Mouse (Mus musculus) cerebellum, adult 2 months (tissue): ENCODE measurements around the gene Atp8a1. TPM values are rescaled to one million over a fixed set of nuclear protein-coding genes. Genes with fewer than 3 reads are reported as not detected.

ENCODE experiments used
- DNase-seq, 2 experiments: peaks; one replicate each; pipeline ENCODE4 v3.0.0; 2021
- H3K27ac ChIP-seq: fragments of 200-500 bp; 2 replicates; pipeline ENCODE4 v1.5.1; 2012; ENCODE audit warnings: low read length, control low read depth, inconsistent platforms; ENCODE audit not compliant: insufficient read depth
- H3K27me3 ChIP-seq: fragments of 200-500 bp; 2 replicates; pipeline ENCODE4 v1.6.1; 2012; ENCODE audit warnings: inconsistent platforms, mild to moderate bottlenecking, low read length, moderate library complexity; ENCODE audit not compliant: control insufficient read depth, insufficient read depth
- H3K4me1 ChIP-seq: fragments of 200-500 bp; 2 replicates; pipeline ENCODE4 v1.6.1; 2011; ENCODE audit warnings: low read length; ENCODE audit not compliant: control insufficient read depth, insufficient read depth
- H3K4me3 ChIP-seq: fragments of 200-500 bp; replicated peaks from 2 replicates; pipeline ENCODE3; 2011; ENCODE audit warnings: mild to moderate bottlenecking, low read depth, low read length, control low read depth; ENCODE audit not compliant: insufficient read depth
- CTCF ChIP-seq: fragments of 200-500 bp; IDR thresholded peaks from 2 replicates; pipeline ENCODE4 v1.5.1; 2011; ENCODE audit warnings: low read depth, mild to moderate bottlenecking, control low read depth, low read length, moderate library complexity, borderline replicate concordance; ENCODE audit not compliant: insufficient read depth
- POLR2A ChIP-seq: fragments of 200-500 bp; IDR thresholded peaks from 2 replicates; pipeline ENCODE4 v1.6.1; 2011; ENCODE audit warnings: low read length, control low read depth, borderline replicate concordance; ENCODE audit not compliant: insufficient read depth
- WGBS: fragments of 180-500 bp; shearing (Covaris S2); methylation state at CpG from one replicate; pipeline ENCODE4 v1.1.7; 2018; 5-methylcytosine and 5-hydroxymethylcytosine counted together
- polyA plus RNA-seq: library from polyadenylated mRNA; depleted of rRNA; stranded (reverse); fragments of >200 nt; gene quantifications from 2 replicates; pipeline ENCODE4 v1.2.3, GENCODE M21; 2012

Gene Atp8a1
- polyA plus RNA-seq, 1 experiment = 56.1 TPM

DNA sequence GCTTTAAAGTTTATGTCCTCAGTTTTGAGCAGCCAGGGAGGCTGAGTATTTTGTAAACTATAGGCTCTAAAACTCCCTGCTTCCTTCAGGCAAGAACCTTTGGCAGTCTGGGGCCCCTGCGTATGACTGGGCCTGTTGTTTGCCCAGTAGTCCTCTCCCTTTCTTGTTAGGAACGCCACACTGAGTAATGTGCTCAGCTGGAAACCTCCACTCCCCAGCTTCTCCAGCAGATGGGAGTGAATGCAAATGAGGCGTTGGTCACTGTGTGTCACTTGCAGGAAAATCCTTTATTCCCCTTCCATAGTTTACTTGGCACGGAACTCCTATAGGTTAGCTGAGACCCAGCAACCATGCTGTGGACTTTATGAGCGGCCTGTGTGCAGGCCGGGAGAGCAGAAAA lies 4.9 kb downstream of the Atp8a1 start:
- Histone ChIP-seq H3K27ac (peak overlapping the region; percentile 34; the same call in 1 of the 2 replicates), H3K4me3 (no peak overlapping the region), H3K27me3 (no peaks in the 10 kb centered on the region), H3K4me1 (peaks cover 12% of the 10 kb centered on the region; the same call in 1 of the 2 replicates)
- 8% methylated on average over 6 of the region's 6 CpGs for WGBS
- TF ChIP-seq CTCF = peak; percentile 16; the same call in 1 of the 2 replicates
- no peak for TF ChIP-seq POLR2A
- peak in 1 of 2 experiments; percentile 37 for DNase-seq

DNA sequence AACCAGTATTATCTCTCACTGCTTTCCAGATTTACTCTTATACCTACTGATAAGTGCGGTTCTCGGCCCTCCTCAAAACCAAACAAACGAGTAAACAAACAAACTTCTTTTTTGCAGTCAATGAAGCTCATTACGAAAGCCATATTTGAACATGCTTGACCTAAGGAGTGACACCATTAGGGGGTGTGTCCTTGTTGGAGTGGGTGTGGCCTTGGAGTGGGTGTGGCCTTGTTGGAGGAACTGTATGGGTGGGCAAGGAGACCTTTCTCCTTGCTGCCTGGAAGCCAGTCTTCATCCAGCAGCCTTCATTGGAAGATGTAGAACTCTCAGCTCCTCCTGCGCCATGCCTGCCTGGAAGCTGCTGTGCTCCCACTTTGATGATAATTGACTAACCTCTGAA lies 13.4 kb downstream of the Atp8a1 start:
- no peaks in the 10 kb centered on the region for H3K27me3 ChIP-seq
- DNase-seq = no peak
- 96% methylated on average over 5 of the region's 5 CpGs for WGBS
- no peak for TF ChIP-seq POLR2A
- TF ChIP-seq CTCF = no peak
- H3K27ac ChIP-seq = no peak overlapping the region
- H3K4me3 ChIP-seq = no peak overlapping the region
- peaks cover 6% of the 10 kb centered on the region for H3K4me1 ChIP-seq

DNA sequence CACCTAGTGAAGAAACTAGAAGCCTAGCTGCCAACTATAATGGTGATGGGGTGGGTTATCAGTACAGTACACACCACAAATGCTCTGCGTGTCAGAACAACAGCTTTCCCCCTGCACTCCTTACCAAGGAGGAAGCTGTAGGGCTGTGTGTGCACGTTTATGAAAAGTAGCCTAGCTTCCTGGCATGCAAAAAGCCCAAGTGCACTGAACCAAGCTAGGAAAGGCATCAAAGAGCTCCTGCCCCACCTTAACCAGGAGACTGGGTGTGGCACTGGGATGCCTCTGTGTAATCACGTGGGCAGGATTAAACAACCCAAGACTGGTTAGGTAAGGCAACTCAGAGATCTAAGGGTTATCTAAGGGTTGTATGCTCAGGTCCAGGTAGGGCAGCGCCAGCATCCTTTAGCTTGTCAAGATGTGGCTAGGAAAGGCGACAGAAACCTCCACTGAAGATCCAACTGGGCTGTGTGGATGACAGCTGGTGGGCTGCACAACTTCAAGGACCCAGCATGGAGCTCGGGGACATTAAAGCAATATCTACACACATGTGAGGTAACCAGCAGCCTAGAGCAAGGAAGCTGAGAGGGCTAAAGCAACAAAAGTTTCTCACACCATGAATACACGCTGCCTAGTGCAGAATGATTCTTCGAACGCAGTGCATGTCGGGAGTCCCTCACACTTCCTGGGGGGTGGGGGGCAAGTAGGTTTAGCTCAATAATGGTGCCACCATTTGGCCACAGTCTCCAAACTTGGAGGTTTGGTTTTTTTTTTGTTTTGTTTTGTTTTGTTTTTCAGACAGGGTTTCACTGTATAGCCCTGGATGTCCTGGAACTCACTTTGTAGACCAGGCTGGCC lies 15.7 kb downstream of the Atp8a1 start:
- no peaks in the 10 kb centered on the region for H3K27me3 ChIP-seq
- TF ChIP-seq POLR2A = no peak
- TF ChIP-seq CTCF = no peak
- peak in 1 of 2 experiments; percentile 5 for DNase-seq
- no peak overlapping the region for H3K4me3 ChIP-seq
- 62% methylated on average over 10 of the region's 10 CpGs for WGBS
- H3K27ac ChIP-seq = no peak overlapping the region
- H3K4me1 ChIP-seq = peaks cover 6% of the 10 kb centered on the region

DNA sequence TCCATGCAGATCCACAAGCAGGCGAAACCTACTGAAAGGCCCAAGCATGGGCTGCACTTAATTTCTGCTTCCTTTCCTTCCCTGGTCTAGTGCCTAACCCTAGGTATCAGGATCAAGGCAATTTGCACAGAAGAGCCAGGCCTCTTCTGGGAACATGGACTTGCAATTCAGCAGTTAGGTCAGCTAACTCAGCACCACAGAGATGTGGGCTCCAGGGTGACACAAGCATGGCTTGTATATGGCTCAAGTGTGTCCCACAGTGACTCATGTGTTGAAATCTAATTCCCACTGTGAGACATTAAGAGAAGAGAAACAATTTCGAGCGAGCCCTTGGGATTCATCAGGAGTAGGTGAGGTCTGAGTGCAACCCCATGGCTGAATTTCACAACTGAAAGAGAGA lies 18.9 kb downstream of the Atp8a1 start:
- 74% methylated on average over 3 of the region's 3 CpGs for whole genome bisulfite sequencing
- TF ChIP-seq CTCF = no peak
- TF ChIP-seq POLR2A = no peak
- H3K4me3 ChIP-seq = no peak overlapping the region
- no peaks in the 10 kb centered on the region for H3K27me3 ChIP-seq
- peak in 1 of 2 experiments; percentile 4 for DNase-seq
- peaks cover 14% of the 10 kb centered on the region for H3K4me1 ChIP-seq
- no peak overlapping the region; the same call in 1 of the 2 replicates for H3K27ac ChIP-seq

- no peak for TF ChIP-seq CTCF
- TF ChIP-seq POLR2A = no peak
- WGBS = 91% methylated on average over 3 of the region's 3 CpGs
- no peak overlapping the region for H3K27ac ChIP-seq
- no peaks in the 10 kb centered on the region for H3K27me3 ChIP-seq
- DNase-seq = no peak
- peaks cover 19% of the 10 kb centered on the region for H3K4me1 ChIP-seq
- H3K4me3 ChIP-seq = no peak overlapping the region
These were observed 20.3 kb downstream of the Atp8a1 start for GRCm38 (mm10) chr5:67826935-67827334.

GRCm38 (mm10) chr5:67826278-67826677 lies 21.0 kb downstream of the Atp8a1 start:
- Histone ChIP-seq H3K27ac (no peak overlapping the region), H3K4me3 (no peak overlapping the region), H3K4me1 (peaks cover 20% of the 10 kb centered on the region), H3K27me3 (no peaks in the 10 kb centered on the region)
- TF ChIP-seq CTCF (no peak), POLR2A (no peak)
- 69% methylated on average over 9 of the region's 9 CpGs for WGBS
- DNase-seq = peak in 1 of 2 experiments; percentile 6

DNA sequence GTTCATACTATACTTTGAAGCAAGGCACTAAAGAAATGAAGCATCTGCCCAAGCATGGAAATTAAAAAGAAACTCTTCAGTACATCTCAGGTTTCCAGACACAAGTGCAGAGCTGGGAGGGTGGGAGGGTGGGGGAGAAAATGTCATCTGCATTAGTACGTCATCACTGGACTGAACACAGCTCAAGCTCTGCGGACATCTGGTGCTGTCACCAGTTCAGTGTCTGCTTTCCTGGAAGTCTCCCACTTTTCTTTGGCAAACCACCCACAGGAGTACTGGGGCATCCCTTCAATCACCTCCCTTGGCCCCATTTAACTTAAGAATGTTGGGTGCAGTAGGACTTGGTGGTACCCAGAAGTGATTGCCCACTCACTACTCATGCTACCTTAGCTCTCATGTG lies 22.6 kb downstream of the Atp8a1 start:
- WGBS = 21% methylated on average over 2 of the region's 2 CpGs
- H3K4me1 ChIP-seq = peaks cover 31% of the 10 kb centered on the region
- no peak overlapping the region for H3K27ac ChIP-seq
- no peaks in the 10 kb centered on the region for H3K27me3 ChIP-seq
- DNase-seq = peak; percentile 27 to 51
- no peak for TF ChIP-seq POLR2A
- TF ChIP-seq CTCF = no peak
- no peak overlapping the region for H3K4me3 ChIP-seq

DNA sequence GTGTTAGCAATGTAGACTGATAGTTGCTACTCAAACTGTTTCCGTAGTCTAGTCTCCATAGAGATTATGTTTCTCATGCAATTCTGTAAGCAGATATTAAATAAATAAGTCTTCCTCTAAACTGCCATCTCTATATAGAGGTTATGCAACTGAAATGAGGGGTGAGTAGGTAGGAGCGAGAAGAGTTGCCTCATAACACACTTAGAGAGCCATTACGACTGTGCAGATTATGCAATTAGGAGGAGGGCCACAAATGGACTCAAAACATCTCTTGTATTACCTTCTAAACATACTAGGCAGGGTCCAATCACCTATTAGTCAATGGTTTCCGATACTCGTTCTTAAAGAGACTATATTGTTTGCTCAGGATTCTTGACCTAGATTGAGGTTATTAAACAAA lies 23.5 kb downstream of the Atp8a1 start:
- WGBS = 82% methylated on average over 5 of the region's 5 CpGs
- peaks cover 37% of the 10 kb centered on the region for H3K4me1 ChIP-seq
- no peak for TF ChIP-seq POLR2A
- no peak for TF ChIP-seq CTCF
- H3K27me3 ChIP-seq = no peaks in the 10 kb centered on the region
- no peak overlapping the region for H3K27ac ChIP-seq
- H3K4me3 ChIP-seq = no peak overlapping the region
- DNase-seq = no peak
